Mouse (Mus musculus) small intestine, adult 2 months (tissue): Measurements from ENCODE around the gene Ptbp2.

ENCODE experiments used
- CTCF ChIP-seq: fragments of 200-500 bp; IDR thresholded peaks from 2 replicates; pipeline ENCODE4 v1.5.1; 2012; ENCODE audit warnings: low read depth, mild to moderate bottlenecking, control low read depth, inconsistent platforms, low read length, moderate library complexity, mixed read lengths; ENCODE audit not compliant: insufficient replicate concordance, insufficient read length; ENCODE audit errors: extremely low read depth
- POLR2A ChIP-seq: fragments of 200-500 bp; IDR thresholded peaks from 2 replicates; pipeline ENCODE4 v1.6.1; 2012; ENCODE audit warnings: low read depth, mild to moderate bottlenecking, control low read depth, inconsistent platforms, low read length, moderate library complexity

GRCm38 (mm10) chr3:119729863-119730262 lies 54.4 kb downstream of the Ptbp2 start:
- no peak for TF ChIP-seq CTCF
- no peak for TF ChIP-seq POLR2A
